Mouse (Mus musculus): Measurements from ENCODE around the gene Il1rapl2. TPM values are rescaled to one million over a fixed set of nuclear protein-coding genes. Genes with fewer than 3 reads are reported as not detected.
"Not testable (repeated sequence)": the region's sequence is repeated elsewhere in the genome, so short reads cannot be mapped to it uniquely, and the experiment has no call there.

Gene Il1rapl2
- polyA plus RNA-seq, 1 experiment from 2014 or later = 0.68 TPM

- H3K4me3 ChIP-seq (replicated peaks); H3K27me3 ChIP-seq; H3K27ac ChIP-seq; H3K4me1 ChIP-seq; H3K9ac ChIP-seq; H3K36me3 ChIP-seq; H3K9me3 ChIP-seq (replicated peaks); H3K4me2 ChIP-seq; ATAC-seq (replicated peaks; ENCODE audit: low FRiP score): not testable (repeated sequence)
- WGBS = 78% methylated on average over 1 of the region's 1 CpGs
Measured at GRCm38 (mm10) chrX:138348736-138349135, 778.3 kb downstream of the Il1rapl2 start.

DNA sequence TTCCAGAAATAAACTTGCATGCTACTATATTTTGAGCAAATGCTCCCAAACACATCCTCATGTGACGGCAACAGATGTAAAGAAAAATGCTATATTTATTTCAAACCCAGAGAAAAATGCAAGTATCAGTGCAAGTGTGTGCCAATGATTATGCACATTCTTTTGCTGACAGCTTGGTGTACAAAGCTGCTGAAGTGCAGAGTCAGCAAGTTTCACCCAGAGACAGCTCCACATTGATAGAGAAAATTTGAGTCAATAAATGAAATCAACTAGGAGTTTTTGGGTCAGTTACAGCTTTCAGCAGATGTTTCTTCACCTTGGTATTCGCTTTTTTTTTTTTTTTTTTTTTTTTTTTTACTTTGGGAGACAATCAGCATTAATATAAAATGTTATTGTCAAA is 863.4 kb downstream of the Il1rapl2 start:
- Histone ChIP-seq H3K36me3 (no peaks in the 10 kb centered on the region), H3K4me2 (no peak overlapping the region), H3K4me3 (replicated peaks) (no peak overlapping the region), H3K27ac (no peak overlapping the region), H3K9ac (no peak overlapping the region), H3K4me1 (no peaks in the 10 kb centered on the region), H3K27me3 (no peaks in the 10 kb centered on the region), H3K9me3 (replicated peaks) (no peaks in the 10 kb centered on the region)
- ATAC-seq (replicated peaks; ENCODE audit: low FRiP score) = no peak
- WGBS = 70% methylated on average over 2 of the region's 2 CpGs

DNA sequence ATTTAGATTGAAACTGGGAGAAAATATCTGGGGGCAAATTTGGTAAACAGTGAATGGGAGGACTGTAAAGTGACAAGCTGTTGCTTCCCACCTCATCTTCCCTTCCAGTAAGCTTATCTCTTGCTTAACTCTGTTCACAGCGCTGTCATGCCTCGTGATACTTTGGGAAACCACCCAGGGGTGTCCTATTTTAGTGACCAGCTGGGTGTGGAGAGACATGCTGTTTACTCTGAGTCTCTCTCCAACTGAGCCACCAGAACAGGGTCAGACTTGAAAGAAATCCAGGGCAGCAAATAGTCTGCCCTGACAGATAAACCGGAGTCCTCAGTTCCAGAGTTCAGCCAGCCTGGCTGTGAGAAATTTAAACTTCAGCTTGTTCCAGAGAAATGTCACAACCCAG is 867.5 kb downstream of the Il1rapl2 start:
- WGBS = 55% methylated on average over 3 of the region's 3 CpGs
- Histone ChIP-seq H3K9me3 (replicated peaks) (no peaks in the 10 kb centered on the region), H3K9ac (no peak overlapping the region), H3K27ac (no peak overlapping the region), H3K4me3 (replicated peaks) (no peak overlapping the region), H3K4me2 (no peak overlapping the region), H3K27me3 (no peaks in the 10 kb centered on the region), H3K4me1 (no peaks in the 10 kb centered on the region), H3K36me3 (no peaks in the 10 kb centered on the region)
- no peak for ATAC-seq (replicated peaks; ENCODE audit: low FRiP score)

DNA sequence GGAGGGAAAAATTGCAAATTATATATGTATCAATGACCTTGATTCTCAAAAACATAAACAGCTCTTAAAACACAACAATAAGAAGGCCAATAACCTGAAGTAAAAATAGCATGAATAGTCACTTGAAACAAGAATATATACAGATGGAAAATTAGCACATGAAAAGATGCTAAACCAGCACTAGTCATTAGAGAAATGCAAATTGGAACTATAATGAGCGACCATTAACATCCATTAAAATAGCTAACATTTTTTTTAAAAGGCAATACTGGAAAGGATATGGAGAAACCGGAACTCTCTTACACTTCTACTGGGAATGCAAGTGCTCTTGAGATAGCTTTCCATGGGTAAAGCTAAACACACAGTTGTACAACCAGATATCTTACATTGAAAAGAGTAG is 879.4 kb downstream of the Il1rapl2 start:
- ATAC-seq (replicated peaks; ENCODE audit: low FRiP score) = no peak
- Histone ChIP-seq H3K4me2 (no peak overlapping the region), H3K9ac (no peak overlapping the region), H3K9me3 (replicated peaks) (no peaks in the 10 kb centered on the region), H3K36me3 (no peaks in the 10 kb centered on the region), H3K27ac (no peak overlapping the region), H3K27me3 (peaks cover 7% of the 10 kb centered on the region; the same call in 1 of the 2 replicates), H3K4me1 (no peaks in the 10 kb centered on the region), H3K4me3 (replicated peaks) (no peak overlapping the region)
- 78% methylated on average over 2 of the region's 2 CpGs for WGBS

GRCm38 (mm10) chrX:138478488-138478887 is 908.1 kb downstream of the Il1rapl2 start:
- H3K9ac ChIP-seq = no peak overlapping the region
- H3K27ac ChIP-seq = no peak overlapping the region
- H3K9me3 ChIP-seq (replicated peaks) = no peaks in the 10 kb centered on the region
- no peak overlapping the region for H3K4me3 ChIP-seq (replicated peaks)
- no peak for ATAC-seq (replicated peaks; ENCODE audit: low FRiP score)
- no peak overlapping the region for H3K4me2 ChIP-seq
- 87% methylated on average over 3 of the region's 3 CpGs for WGBS
- peaks cover 4% of the 10 kb centered on the region; the same call in 1 of the 2 replicates for H3K27me3 ChIP-seq
- no peaks in the 10 kb centered on the region for H3K4me1 ChIP-seq
- H3K36me3 ChIP-seq = no peaks in the 10 kb centered on the region

- Histone ChIP-seq H3K4me2 (no peak overlapping the region), H3K27me3 (no peaks in the 10 kb centered on the region), H3K4me1 (no peaks in the 10 kb centered on the region), H3K27ac (no peak overlapping the region), H3K9me3 (replicated peaks) (no peaks in the 10 kb centered on the region), H3K4me3 (replicated peaks) (no peak overlapping the region), H3K9ac (no peak overlapping the region), H3K36me3 (no peaks in the 10 kb centered on the region)
- WGBS = 90% methylated on average over 1 of the region's 1 CpGs
- ATAC-seq (replicated peaks; ENCODE audit: low FRiP score) = no peak
Measured at GRCm38 (mm10) chrX:138500510-138500909, 930.1 kb downstream of the Il1rapl2 start.

DNA sequence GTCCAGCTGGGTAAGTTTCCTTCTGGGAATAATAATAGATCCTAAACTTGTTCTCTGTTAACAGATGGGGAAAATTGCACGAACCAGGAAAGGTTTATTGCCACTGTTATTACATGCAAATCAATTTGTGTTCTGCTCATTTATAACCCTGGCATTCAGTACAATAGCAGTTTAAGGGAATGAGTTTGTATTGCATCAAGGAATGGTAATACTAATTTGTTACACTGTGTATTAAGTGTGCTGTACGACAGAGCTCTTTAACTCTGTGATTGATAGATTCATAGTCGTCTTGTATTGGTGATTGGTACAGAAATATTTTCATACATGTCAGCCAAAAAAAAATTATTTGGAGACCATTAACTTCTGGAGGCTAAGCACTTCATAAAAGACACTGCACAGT is 934.6 kb downstream of the Il1rapl2 start:
- no peaks in the 10 kb centered on the region for H3K27me3 ChIP-seq
- no peak overlapping the region for H3K4me3 ChIP-seq (replicated peaks)
- H3K27ac ChIP-seq = no peak overlapping the region
- H3K4me1 ChIP-seq = no peaks in the 10 kb centered on the region
- H3K36me3 ChIP-seq = no peaks in the 10 kb centered on the region
- ATAC-seq (replicated peaks; ENCODE audit: low FRiP score) = no peak
- H3K9me3 ChIP-seq (replicated peaks) = no peaks in the 10 kb centered on the region
- H3K4me2 ChIP-seq = no peak overlapping the region
- 59% methylated on average over 3 of the region's 3 CpGs for WGBS
- H3K9ac ChIP-seq = no peak overlapping the region

GRCm38 (mm10) chrX:138620106-138620505 is 1049.7 kb downstream of the Il1rapl2 start:
- Histone ChIP-seq H3K9me3 (replicated peaks) (no peaks in the 10 kb centered on the region), H3K9ac (no peak overlapping the region), H3K4me3 (replicated peaks) (no peak overlapping the region), H3K36me3 (no peaks in the 10 kb centered on the region), H3K4me2 (no peak overlapping the region), H3K27ac (no peak overlapping the region), H3K27me3 (0 out of 2 replicates have a peak, but pooled peaks cover 8% of the 10 kb centered on the region), H3K4me1 (no peaks in the 10 kb centered on the region)
- ATAC-seq (replicated peaks; ENCODE audit: low FRiP score) = no peak
- WGBS = 73% methylated on average over 3 of the region's 3 CpGs

DNA sequence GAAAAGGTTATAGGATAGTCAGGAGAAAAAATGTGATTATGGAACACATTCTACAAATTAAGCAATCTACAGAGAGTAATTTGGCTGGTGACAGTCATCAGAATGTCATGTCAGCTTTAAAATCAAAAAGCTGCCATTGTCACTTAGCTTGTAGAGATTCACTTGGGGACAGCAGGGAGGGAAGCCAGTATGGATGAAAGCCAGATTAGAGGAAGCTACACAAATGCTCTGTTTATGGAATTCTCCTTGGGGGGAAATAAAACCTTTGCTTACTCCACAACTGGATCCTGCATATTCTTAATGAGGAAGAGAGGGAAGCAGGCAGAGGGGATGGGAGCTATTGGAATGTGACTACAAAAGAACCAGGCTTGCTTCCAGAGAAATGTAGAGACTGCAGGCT is 1054.9 kb downstream of the Il1rapl2 start:
- Histone ChIP-seq H3K9ac (no peak overlapping the region), H3K27me3 (no peaks in the 10 kb centered on the region), H3K4me2 (no peak overlapping the region), H3K36me3 (no peaks in the 10 kb centered on the region), H3K4me3 (replicated peaks) (no peak overlapping the region), H3K27ac (no peak overlapping the region), H3K4me1 (no peaks in the 10 kb centered on the region), H3K9me3 (replicated peaks) (no peaks in the 10 kb centered on the region)
- ATAC-seq (replicated peaks; ENCODE audit: low FRiP score) = no peak

GRCm38 (mm10) chrX:138722372-138722771 is 1152.0 kb downstream of the Il1rapl2 start:
- WGBS = 24% methylated on average over 1 of the region's 1 CpGs
- peak; percentile 71 for ATAC-seq (replicated peaks; ENCODE audit: low FRiP score)
- Histone ChIP-seq H3K36me3 (no peaks in the 10 kb centered on the region), H3K4me2 (no peak overlapping the region), H3K4me3 (replicated peaks) (no peak overlapping the region), H3K9ac (no peak overlapping the region), H3K4me1 (no peaks in the 10 kb centered on the region), H3K27ac (no peak overlapping the region), H3K27me3 (0 out of 2 replicates have a peak, but pooled peaks cover 3% of the 10 kb centered on the region), H3K9me3 (replicated peaks) (no peaks in the 10 kb centered on the region)

DNA sequence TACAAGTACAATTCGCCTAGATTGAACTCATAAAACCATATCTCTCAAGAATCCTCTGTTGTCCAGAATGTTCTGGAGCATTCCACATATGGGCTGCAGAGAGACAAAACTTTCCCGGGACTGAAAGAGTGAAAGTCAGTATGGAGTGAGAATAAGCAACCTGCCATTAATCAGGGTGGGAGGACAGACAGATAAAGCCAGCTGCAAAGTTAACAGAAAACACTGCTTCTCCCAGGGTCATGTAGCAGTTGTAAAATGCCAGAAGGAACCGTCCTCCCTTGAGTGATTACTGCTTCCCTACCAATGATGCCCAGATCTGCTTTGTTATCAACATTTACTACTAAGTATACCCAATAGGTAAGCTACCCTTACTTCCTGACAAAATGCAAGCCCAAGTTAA is 1230.5 kb downstream of the Il1rapl2 start:
- no peaks in the 10 kb centered on the region for H3K9me3 ChIP-seq (replicated peaks)
- H3K4me2 ChIP-seq = no peak overlapping the region
- 44% methylated on average over 3 of the region's 3 CpGs for WGBS
- H3K36me3 ChIP-seq = no peaks in the 10 kb centered on the region
- 0 out of 2 replicates have a peak, but pooled peaks cover 3% of the 10 kb centered on the region for H3K27me3 ChIP-seq
- no peak overlapping the region for H3K9ac ChIP-seq
- peak; percentile 66; the same call in 1 of the 2 replicates for ATAC-seq (replicated peaks; ENCODE audit: low FRiP score)
- H3K4me1 ChIP-seq = no peaks in the 10 kb centered on the region
- no peak overlapping the region for H3K4me3 ChIP-seq (replicated peaks)
- H3K27ac ChIP-seq = no peak overlapping the region

- H3K4me1 ChIP-seq = no peaks in the 10 kb centered on the region
- no peak overlapping the region for H3K27ac ChIP-seq
- no peaks in the 10 kb centered on the region for H3K9me3 ChIP-seq (replicated peaks)
- ATAC-seq (replicated peaks; ENCODE audit: low FRiP score) = no peak
- no peaks in the 10 kb centered on the region for H3K36me3 ChIP-seq
- H3K4me2 ChIP-seq = no peak overlapping the region
- H3K9ac ChIP-seq = no peak overlapping the region
- peaks cover 4% of the 10 kb centered on the region; the same call in 1 of the 2 replicates for H3K27me3 ChIP-seq
- no peak overlapping the region for H3K4me3 ChIP-seq (replicated peaks)
Measured at GRCm38 (mm10) chrX:138831876-138832275, 1261.5 kb downstream of the Il1rapl2 start.

DNA sequence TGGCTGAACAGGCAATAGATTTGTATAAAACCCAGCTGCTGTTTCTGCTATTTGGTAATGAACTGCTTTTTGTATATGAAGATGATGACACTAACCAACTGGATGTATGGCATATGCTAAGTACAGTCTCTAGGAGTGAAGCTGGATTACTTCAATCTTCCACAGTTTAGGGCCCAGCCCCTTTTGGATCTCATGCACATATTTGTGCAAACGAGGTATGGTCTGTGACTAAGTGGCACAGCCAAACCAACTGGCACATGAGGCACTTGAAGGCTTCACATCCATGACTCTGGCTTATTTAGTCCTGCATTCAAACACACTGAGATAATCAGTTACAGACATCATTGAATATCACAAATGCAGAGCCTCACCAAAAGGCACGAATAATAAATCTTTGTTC is 1263.5 kb downstream of the Il1rapl2 start:
- Histone ChIP-seq H3K27me3 (peaks cover 10% of the 10 kb centered on the region; the same call in 1 of the 2 replicates), H3K9me3 (replicated peaks) (no peaks in the 10 kb centered on the region), H3K36me3 (no peaks in the 10 kb centered on the region), H3K4me2 (no peak overlapping the region), H3K4me3 (replicated peaks) (no peak overlapping the region), H3K9ac (no peak overlapping the region), H3K27ac (no peak overlapping the region), H3K4me1 (no peaks in the 10 kb centered on the region)
- ATAC-seq (replicated peaks; ENCODE audit: low FRiP score) = no peak
- 75% methylated on average over 2 of the region's 2 CpGs for WGBS
